Mouse (Mus musculus) forebrain, embryonic 15.5 days (tissue): Measurements from ENCODE around the gene Cd79b. TPM values are rescaled to one million over a fixed set of nuclear protein-coding genes. Genes with fewer than 3 reads are reported as not detected.
"Not testable (repeated sequence)": the region's sequence is repeated elsewhere in the genome, so short reads cannot be mapped to it uniquely, and the experiment has no call there.

Experiments used
- ATAC-seq: fragments of 200-750 bp; cut with Nextera tagmentation; replicated peaks from 2 replicates; pipeline ENCODE4 v1.8.0; 2017; ENCODE audit warnings: mild to moderate bottlenecking, moderate TSS enrichment, moderate library complexity
- H3K27ac ChIP-seq: fragments of 300-500 bp; sonication (generic); replicated peaks from 2 replicates; pipeline ENCODE4 v1.5.1; 2015; ENCODE audit warnings: mild to moderate bottlenecking, inconsistent platforms
- H3K27me3 ChIP-seq: fragments of 300-500 bp; sonication (generic); 2 replicates; pipeline ENCODE4 v1.6.1; 2015; ENCODE audit warnings: inconsistent platforms
- H3K36me3 ChIP-seq: fragments of 300-500 bp; sonication (generic); 2 replicates; pipeline ENCODE4 v1.6.1; 2015; ENCODE audit warnings: mild to moderate bottlenecking, inconsistent platforms
- H3K4me1 ChIP-seq: fragments of 300-500 bp; sonication (generic); 2 replicates; pipeline ENCODE4 v1.6.1; 2015; ENCODE audit warnings: inconsistent platforms
- H3K4me2 ChIP-seq: fragments of 300-500 bp; sonication (generic); replicated peaks from 2 replicates; pipeline ENCODE4 v1.6.1; 2015; ENCODE audit warnings: mild to moderate bottlenecking, inconsistent platforms
- H3K4me3 ChIP-seq: fragments of 300-500 bp; sonication (generic); 2 replicates; pipeline ENCODE4 v1.5.1; 2015; ENCODE audit warnings: mild to moderate bottlenecking, inconsistent platforms
- H3K9ac ChIP-seq: fragments of 300-500 bp; sonication (generic); replicated peaks from 2 replicates; pipeline ENCODE4 v1.6.1; 2015; ENCODE audit warnings: mild to moderate bottlenecking, inconsistent platforms
- H3K9me3 ChIP-seq: fragments of 300-500 bp; sonication (generic); 2 replicates; pipeline ENCODE4 v1.6.1; 2016; ENCODE audit warnings: inconsistent platforms
- WGBS: fragments of 180-500 bp; shearing (Covaris S2); methylation state at CpG from one replicate; pipeline ENCODE4 v1.1.7; 2015; ENCODE audit warnings: mixed read lengths; 5-methylcytosine and 5-hydroxymethylcytosine counted together
- polyA plus RNA-seq: library from polyadenylated mRNA; unstranded; fragments of >200 nt; fragmentation: Nextera tagmentation; extraction: Ambion mirVana; gene quantifications from 2 replicates; pipeline ENCODE4 v1.2.1, GENCODE M21; 2015

Gene Cd79b
- polyA plus RNA-seq, result 0.56 and 0.77 TPM in 2 replicates

DNA sequence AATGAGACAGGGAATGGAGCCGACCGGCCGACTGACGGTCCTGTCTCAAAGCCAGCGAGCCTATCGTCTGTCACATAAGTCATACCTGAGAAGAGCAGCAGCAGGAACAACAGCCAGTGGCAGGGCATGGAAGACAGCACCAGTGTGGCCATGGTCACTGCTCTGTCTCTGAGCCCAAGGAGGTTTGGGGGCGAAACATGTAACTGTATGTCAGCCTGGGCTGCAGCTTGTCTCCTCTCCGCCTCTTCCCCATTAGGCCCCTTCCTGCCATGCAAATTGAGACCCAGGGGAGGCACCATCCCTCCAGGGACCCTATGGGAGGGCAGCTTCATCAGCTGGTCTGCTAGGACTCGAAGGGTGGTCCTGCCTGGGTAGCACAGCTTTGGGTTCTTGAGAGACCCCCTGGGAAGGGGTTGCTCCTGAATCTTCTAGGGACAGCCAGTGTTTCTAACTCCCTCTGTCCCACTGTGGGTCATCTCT, at the start of gene Cd79b:
Gene Cd79b (minus strand): TSS at position 430 of the 480 bp plus-strand sequence.
- H3K4me1 ChIP-seq, result no peaks in the 10 kb centered on the region
- no peak for ATAC-seq
- no peaks in the 10 kb centered on the region for H3K9me3 ChIP-seq
- H3K9ac ChIP-seq, result no peak within 1 kb of the TSS
- H3K4me2 ChIP-seq, result no peak within 1 kb of the TSS
- no peak within 1 kb of the TSS for H3K4me3 ChIP-seq
- no peaks in the 10 kb centered on the region for H3K27me3 ChIP-seq
- H3K36me3 ChIP-seq, result no peaks in the 10 kb centered on the region
- 76% methylated on average over 9 of the region's 9 CpGs for WGBS
- no peak within 1 kb of the TSS for H3K27ac ChIP-seq

DNA sequence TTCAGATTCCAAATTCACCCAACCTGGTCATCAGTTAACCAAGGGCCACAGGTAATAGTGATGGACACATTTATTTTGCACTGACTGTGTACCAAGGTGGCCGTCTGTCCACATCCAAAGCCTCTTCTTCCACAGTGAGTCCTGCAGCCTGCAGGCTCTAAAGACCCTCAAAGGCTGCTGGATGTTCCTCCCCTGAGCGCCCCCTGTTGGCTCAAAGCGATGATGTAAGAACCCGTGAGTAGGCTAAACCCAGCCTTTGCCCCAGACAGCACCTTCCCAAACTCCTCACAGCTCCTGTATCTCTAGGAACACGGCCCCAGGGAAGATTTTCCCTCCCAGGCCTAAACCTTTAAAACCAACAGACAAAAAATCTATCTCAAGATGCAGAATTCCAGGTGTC, 44.8 kb upstream of the Cd79b start:
- no peak overlapping the region for H3K27ac ChIP-seq
- no peaks in the 10 kb centered on the region for H3K27me3 ChIP-seq
- WGBS, result 19% methylated on average over 5 of the region's 5 CpGs
- no peaks in the 10 kb centered on the region for H3K4me1 ChIP-seq
- no peak overlapping the region for H3K9ac ChIP-seq
- no peak overlapping the region for H3K4me3 ChIP-seq
- H3K36me3 ChIP-seq, result no peaks in the 10 kb centered on the region
- no peak overlapping the region for H3K4me2 ChIP-seq
- H3K9me3 ChIP-seq, result no peaks in the 10 kb centered on the region
- no peak for ATAC-seq

GRCm38 (mm10) chr11:106355382-106356128, 41.0 kb upstream of the Cd79b start:
- no peak overlapping the region for H3K4me2 ChIP-seq
- H3K9me3 ChIP-seq, result no peaks in the 10 kb centered on the region
- H3K4me3 ChIP-seq, result no peak overlapping the region
- H3K4me1 ChIP-seq, result no peaks in the 10 kb centered on the region
- no peaks in the 10 kb centered on the region for H3K36me3 ChIP-seq
- no peak for ATAC-seq
- H3K27ac ChIP-seq, result no peak overlapping the region
- H3K9ac ChIP-seq, result no peak overlapping the region
- 82% methylated on average over 19 of the region's 19 CpGs for WGBS
- no peaks in the 10 kb centered on the region for H3K27me3 ChIP-seq

DNA sequence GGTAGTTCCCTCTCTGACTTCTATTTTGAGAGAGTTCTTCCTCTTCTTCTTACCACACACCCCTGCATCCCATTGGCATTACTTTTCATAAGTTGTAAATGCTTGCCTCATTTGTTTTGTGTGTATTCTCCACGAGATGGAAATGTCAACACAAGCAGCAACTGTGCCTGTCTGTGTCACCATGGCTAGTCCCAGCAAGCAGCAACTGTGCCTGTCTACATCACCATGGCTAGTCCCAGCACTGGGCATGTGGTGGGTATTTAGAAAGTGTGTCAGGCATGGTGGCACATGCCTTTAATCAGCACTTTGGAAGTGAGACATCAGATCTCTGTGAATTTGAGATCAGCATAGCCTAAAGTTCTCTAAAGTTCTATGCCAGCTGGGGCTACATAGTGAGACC, 39.6 kb upstream of the Cd79b start:
- Histone ChIP-seq H3K9me3 (no peaks in the 10 kb centered on the region), H3K27ac (no peak overlapping the region), H3K4me3 (no peak overlapping the region), H3K27me3 (no peaks in the 10 kb centered on the region), H3K4me1 (no peaks in the 10 kb centered on the region), H3K4me2 (no peak overlapping the region), H3K36me3 (no peaks in the 10 kb centered on the region), H3K9ac (no peak overlapping the region)
- ATAC-seq, result no peak
- 70% methylated on average over 1 of the region's 1 CpGs for WGBS

DNA sequence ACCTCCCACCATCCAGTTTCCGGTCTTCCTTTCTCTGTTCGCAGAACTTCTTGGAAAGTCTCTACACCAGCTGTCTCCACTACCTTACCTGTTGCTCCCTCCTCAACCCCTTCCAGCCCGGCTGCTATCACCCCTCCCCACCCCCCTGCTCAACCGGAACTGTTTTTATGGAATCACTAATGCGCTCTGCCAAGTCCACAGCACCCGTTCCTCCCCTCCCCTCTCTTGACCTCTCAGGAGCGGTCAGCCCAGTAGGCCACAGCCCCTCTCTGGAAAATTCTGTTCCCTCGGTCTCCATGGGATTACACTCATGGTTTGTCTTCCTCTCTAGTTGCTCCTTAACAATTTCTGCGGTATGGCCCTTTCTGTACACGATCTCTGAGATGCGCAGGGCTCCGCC, 38.6 kb upstream of the Cd79b start, which contains the start of gene Scn4a:
Gene Scn4a (minus strand): TSS at position 101 of the 400 bp plus-strand sequence.
- Histone ChIP-seq H3K4me3 (no peak within 1 kb of the TSS), H3K4me2 (no peak within 1 kb of the TSS), H3K36me3 (no peaks in the 10 kb centered on the region), H3K9ac (no peak within 1 kb of the TSS), H3K27ac (no peak within 1 kb of the TSS), H3K4me1 (no peaks in the 10 kb centered on the region), H3K9me3 (no peaks in the 10 kb centered on the region), H3K27me3 (no peaks in the 10 kb centered on the region)
- 87% methylated on average over 12 of the region's 12 CpGs for WGBS
- ATAC-seq, result no peak

DNA sequence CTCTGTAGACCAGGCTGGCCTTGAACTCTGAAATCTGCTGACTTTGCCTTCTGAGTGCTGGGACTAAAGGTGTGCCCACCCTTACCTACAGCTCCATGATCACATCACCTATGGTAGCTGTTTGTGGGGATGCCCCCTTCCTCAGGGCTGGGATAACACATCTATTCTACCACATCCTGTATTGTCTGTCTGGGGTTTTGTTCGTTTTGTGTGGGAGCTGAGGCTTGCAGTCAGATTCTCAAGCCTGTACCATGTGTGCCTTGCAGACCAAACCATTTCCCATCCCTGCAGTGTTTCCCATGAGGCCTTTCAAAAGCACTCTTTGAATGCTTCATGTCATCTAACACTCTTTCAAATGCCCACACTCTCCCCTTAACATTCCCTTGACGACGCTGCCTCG, 37.4 kb upstream of the Cd79b start:
- H3K36me3 ChIP-seq, result no peaks in the 10 kb centered on the region
- WGBS, result 81% methylated on average over 4 of the region's 4 CpGs
- no peak overlapping the region for H3K27ac ChIP-seq
- no peaks in the 10 kb centered on the region for H3K4me1 ChIP-seq
- H3K9ac ChIP-seq, result no peak overlapping the region
- H3K4me3 ChIP-seq, result no peak overlapping the region
- H3K4me2 ChIP-seq, result no peak overlapping the region
- no peaks in the 10 kb centered on the region for H3K27me3 ChIP-seq
- no peak for ATAC-seq
- H3K9me3 ChIP-seq, result no peaks in the 10 kb centered on the region

DNA sequence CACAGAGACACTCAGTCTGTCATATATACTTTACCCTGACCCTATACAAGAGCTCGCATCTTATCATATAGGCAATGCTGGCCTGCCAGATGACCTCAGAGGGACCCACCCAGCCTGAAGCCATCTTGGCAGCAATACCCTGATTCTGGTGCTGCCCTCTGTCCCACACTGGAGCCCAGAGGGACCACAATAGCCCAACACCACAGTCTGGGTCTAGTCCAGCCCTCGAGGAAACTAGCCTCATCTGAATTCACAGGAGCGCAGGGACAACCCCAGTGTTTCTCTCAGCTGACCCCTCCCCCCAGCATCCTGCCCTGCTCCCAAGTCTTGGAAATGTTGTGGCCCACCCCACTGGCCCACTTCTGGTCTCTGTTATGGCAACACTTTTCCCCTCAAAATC, 36.7 kb upstream of the Cd79b start:
- WGBS, result 52% methylated on average over 3 of the region's 3 CpGs
- Histone ChIP-seq H3K4me3 (no peak overlapping the region), H3K36me3 (no peaks in the 10 kb centered on the region), H3K9ac (no peak overlapping the region), H3K9me3 (no peaks in the 10 kb centered on the region), H3K27ac (no peak overlapping the region), H3K4me1 (no peaks in the 10 kb centered on the region), H3K4me2 (no peak overlapping the region), H3K27me3 (no peaks in the 10 kb centered on the region)
- no peak for ATAC-seq

DNA sequence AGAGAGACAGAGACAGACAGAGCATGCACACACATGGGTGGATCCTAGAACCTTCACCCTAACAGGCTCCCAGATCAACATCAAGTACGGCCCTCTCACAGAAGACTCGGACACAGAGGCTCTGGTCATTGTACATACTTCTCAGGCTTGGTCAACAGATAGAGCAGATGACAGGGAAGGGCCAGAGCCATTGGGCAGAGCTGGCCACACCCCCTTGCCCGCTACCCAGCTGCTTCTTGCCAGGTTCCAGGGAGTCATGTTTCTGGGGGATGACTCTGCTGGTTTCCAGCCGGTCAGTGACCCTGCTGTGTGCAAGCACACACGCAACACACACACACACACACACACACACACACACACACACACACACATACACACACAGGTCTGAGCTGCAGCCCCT, 36.3 kb upstream of the Cd79b start:
- Histone ChIP-seq H3K27me3 (no peaks in the 10 kb centered on the region), H3K9ac (no peak overlapping the region), H3K4me3 (no peak overlapping the region), H3K9me3 (no peaks in the 10 kb centered on the region), H3K4me1 (no peaks in the 10 kb centered on the region), H3K27ac (no peak overlapping the region), H3K36me3 (no peaks in the 10 kb centered on the region), H3K4me2 (no peak overlapping the region)
- no peak for ATAC-seq
- WGBS, result 68% methylated on average over 5 of the region's 5 CpGs

GRCm38 (mm10) chr11:106349772-106350171, 35.2 kb upstream of the Cd79b start:
- no peaks in the 10 kb centered on the region for H3K36me3 ChIP-seq
- ATAC-seq, result no peak
- H3K9ac ChIP-seq, result no peak overlapping the region
- no peak overlapping the region for H3K4me2 ChIP-seq
- no peak overlapping the region for H3K27ac ChIP-seq
- no peaks in the 10 kb centered on the region for H3K4me1 ChIP-seq
- WGBS, result 89% methylated on average over 6 of the region's 6 CpGs
- no peaks in the 10 kb centered on the region for H3K9me3 ChIP-seq
- no peak overlapping the region for H3K4me3 ChIP-seq
- H3K27me3 ChIP-seq, result no peaks in the 10 kb centered on the region

GRCm38 (mm10) chr11:106344910-106345309, 30.3 kb upstream of the Cd79b start:
- Histone ChIP-seq H3K4me1 (no peaks in the 10 kb centered on the region), H3K9me3 (no peaks in the 10 kb centered on the region), H3K4me3 (no peak overlapping the region), H3K27me3 (no peaks in the 10 kb centered on the region), H3K4me2 (no peak overlapping the region), H3K9ac (no peak overlapping the region), H3K36me3 (no peaks in the 10 kb centered on the region), H3K27ac (no peak overlapping the region)
- WGBS, result 46% methylated on average over 6 of the region's 6 CpGs
- no peak for ATAC-seq

DNA sequence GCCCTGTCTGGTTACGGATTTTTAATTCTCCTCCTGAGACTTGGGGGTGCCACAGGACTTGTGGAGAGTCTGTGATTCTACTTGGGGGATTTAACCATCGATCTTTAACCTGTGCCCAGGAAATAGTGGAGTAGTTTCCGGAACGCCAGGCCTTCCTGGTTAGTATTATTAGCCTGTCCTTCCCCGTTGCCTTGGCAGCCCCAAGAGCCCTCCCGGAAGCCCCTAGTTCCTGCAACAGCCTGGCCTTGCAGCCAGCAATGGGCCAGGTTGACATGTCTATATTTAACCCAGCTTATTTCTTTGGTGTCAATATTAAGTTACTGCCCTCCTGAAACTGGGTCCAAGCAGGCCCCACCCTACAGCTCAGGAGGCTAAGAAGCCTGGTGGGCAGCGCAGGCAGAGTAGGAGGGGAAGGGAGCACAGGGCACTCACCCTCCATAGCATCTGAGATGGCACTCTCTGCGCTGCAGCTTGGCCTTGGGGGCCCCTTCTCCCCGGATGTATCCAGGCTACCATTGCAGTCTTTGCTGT, 26.5 kb upstream of the Cd79b start:
- no peak for ATAC-seq
- Histone ChIP-seq H3K9ac (no peak overlapping the region), H3K36me3 (no peaks in the 10 kb centered on the region), H3K4me1 (no peaks in the 10 kb centered on the region), H3K9me3 (no peaks in the 10 kb centered on the region), H3K27ac (no peak overlapping the region), H3K4me3 (no peak overlapping the region), H3K4me2 (no peak overlapping the region), H3K27me3 (no peaks in the 10 kb centered on the region)
- 87% methylated on average over 9 of the region's 9 CpGs for WGBS

DNA sequence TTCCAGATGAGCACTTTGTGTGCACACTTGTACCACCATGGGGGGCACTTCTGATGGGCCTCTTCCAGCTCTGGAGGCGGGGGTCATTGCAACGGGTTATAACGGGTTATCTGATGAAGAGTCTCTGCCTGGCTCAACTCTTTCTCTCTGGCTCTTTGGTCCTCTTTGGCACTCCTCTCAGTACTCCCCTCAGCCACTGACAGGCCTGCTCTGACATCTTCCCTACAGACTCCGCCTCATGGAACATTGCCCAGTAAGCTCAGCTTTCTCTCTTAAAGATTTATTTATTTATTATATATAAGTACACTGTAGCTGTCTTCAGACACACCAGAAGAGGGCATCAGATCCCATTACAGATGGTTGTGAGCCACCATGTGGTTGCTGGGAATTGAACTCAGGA, 24.8 kb upstream of the Cd79b start:
- H3K9me3 ChIP-seq, H3K4me1 ChIP-seq, ATAC-seq, H3K27me3 ChIP-seq, H3K9ac ChIP-seq, H3K36me3 ChIP-seq, H3K27ac ChIP-seq, H3K4me3 ChIP-seq, H3K4me2 ChIP-seq: not testable (repeated sequence)
- 99% methylated on average over 4 of the region's 4 CpGs for WGBS

- no peak overlapping the region for H3K27ac ChIP-seq
- no peak for ATAC-seq
- WGBS, result 80% methylated on average over 7 of the region's 7 CpGs
Observed at GRCm38 (mm10) chr11:106338870-106339269, 24.3 kb upstream of the Cd79b start.

More at GRCm38 (mm10) chr11:106338870-106339269, 24.3 kb upstream of the Cd79b start:
- H3K27me3 ChIP-seq, result no peaks in the 10 kb centered on the region
- no peaks in the 10 kb centered on the region for H3K36me3 ChIP-seq
- H3K4me2 ChIP-seq, result no peak overlapping the region
- no peak overlapping the region for H3K4me3 ChIP-seq
- no peaks in the 10 kb centered on the region for H3K4me1 ChIP-seq
- H3K9ac ChIP-seq, result no peak overlapping the region
- no peaks in the 10 kb centered on the region for H3K9me3 ChIP-seq
